Mouse (Mus musculus): ENCODE results near the gene Cth. TPM values are rescaled to one million over a fixed set of nuclear protein-coding genes. Genes with fewer than 3 reads are reported as not detected.

Gene Cth
- polyA plus RNA-seq, 1 experiment: 3.9 TPM

- Histone ChIP-seq H3K4me1 (ENCODE audit: control insufficient read depth, insufficient read depth, low read length) (no peaks in the 10 kb centered on the region), H3K27me3 (ENCODE audit: control insufficient read depth, insufficient read depth, low read length) (no peaks in the 10 kb centered on the region), H3K4me3 (replicated peaks; ENCODE audit: insufficient read depth, low read depth, low read length) (no peak overlapping the region), H3K27ac (ENCODE audit: insufficient read depth, low read length) (no peak overlapping the region)
- TF ChIP-seq POLR2A (IDR thresholded peaks at IDR 0.05; ENCODE audit: borderline replicate concordance, insufficient read depth, low read length): no peak
- TF ChIP-seq CTCF (IDR thresholded peaks at IDR 0.05; ENCODE audit: borderline replicate concordance, insufficient read depth, low read depth, low read length): no peak
- DNase-seq: no peak
- 43% methylated on average over 1 of the region's 1 CpGs for WGBS
These were observed 72.1 kb downstream of the Cth start for GRCm38 (mm10) chr3:157852806-157853205.

- WGBS: 30% methylated on average over 2 of the region's 2 CpGs
- no peak for TF ChIP-seq CTCF (IDR thresholded peaks at IDR 0.05; ENCODE audit: borderline replicate concordance, insufficient read depth, low read depth, low read length)
- TF ChIP-seq POLR2A (IDR thresholded peaks at IDR 0.05; ENCODE audit: borderline replicate concordance, insufficient read depth, low read length): no peak
- no peak overlapping the region for H3K27ac ChIP-seq (ENCODE audit: insufficient read depth, low read length)
- DNase-seq: no peak
- no peaks in the 10 kb centered on the region for H3K27me3 ChIP-seq (ENCODE audit: control insufficient read depth, insufficient read depth, low read length)
- H3K4me3 ChIP-seq (replicated peaks; ENCODE audit: insufficient read depth, low read depth, low read length): no peak overlapping the region
- no peaks in the 10 kb centered on the region for H3K4me1 ChIP-seq (ENCODE audit: control insufficient read depth, insufficient read depth, low read length)
These were observed 76.4 kb downstream of the Cth start for GRCm38 (mm10) chr3:157848503-157848902.

GRCm38 (mm10) chr3:157847338-157848284, 77.3 kb downstream of the Cth start:
- Histone ChIP-seq H3K4me3 (replicated peaks; ENCODE audit: insufficient read depth, low read depth, low read length) (no peak overlapping the region), H3K27me3 (ENCODE audit: control insufficient read depth, insufficient read depth, low read length) (no peaks in the 10 kb centered on the region), H3K27ac (ENCODE audit: insufficient read depth, low read length) (no peak overlapping the region), H3K4me1 (ENCODE audit: control insufficient read depth, insufficient read depth, low read length) (no peaks in the 10 kb centered on the region)
- WGBS: 65% methylated on average over 7 of the region's 7 CpGs
- no peak for TF ChIP-seq POLR2A (IDR thresholded peaks at IDR 0.05; ENCODE audit: borderline replicate concordance, insufficient read depth, low read length)
- no peak for TF ChIP-seq CTCF (IDR thresholded peaks at IDR 0.05; ENCODE audit: borderline replicate concordance, insufficient read depth, low read depth, low read length)
- no peak for DNase-seq

Other genes starting within 250 kb of the Cth start
- gene Ankrd13c, start 22.2 kb upstream of the Cth start, polyA plus RNA-seq (2012; rRNA removed): 37.5 and 37.7 TPM in 2 replicates
- 419 and 433 TPM in 2 replicates for gene Srsf11, start 111.6 kb upstream of the Cth start, polyA plus RNA-seq (2012; rRNA removed)
- 23.3 and 25.3 TPM in 2 replicates for gene Lrrc40, start 111.6 kb upstream of the Cth start, polyA plus RNA-seq (2012; rRNA removed)